Mouse (Mus musculus): Measurements from ENCODE around the gene Rbm4. TPM values are rescaled to one million over a fixed set of nuclear protein-coding genes. Genes with fewer than 3 reads are reported as not detected.
"Not testable (repeated sequence)": the region's sequence is repeated elsewhere in the genome, so short reads cannot be mapped to it uniquely, and the experiment has no call there.

Gene Rbm4
- polyA plus RNA-seq, 1 experiment from 2014 or later: 67.2 TPM

DNA sequence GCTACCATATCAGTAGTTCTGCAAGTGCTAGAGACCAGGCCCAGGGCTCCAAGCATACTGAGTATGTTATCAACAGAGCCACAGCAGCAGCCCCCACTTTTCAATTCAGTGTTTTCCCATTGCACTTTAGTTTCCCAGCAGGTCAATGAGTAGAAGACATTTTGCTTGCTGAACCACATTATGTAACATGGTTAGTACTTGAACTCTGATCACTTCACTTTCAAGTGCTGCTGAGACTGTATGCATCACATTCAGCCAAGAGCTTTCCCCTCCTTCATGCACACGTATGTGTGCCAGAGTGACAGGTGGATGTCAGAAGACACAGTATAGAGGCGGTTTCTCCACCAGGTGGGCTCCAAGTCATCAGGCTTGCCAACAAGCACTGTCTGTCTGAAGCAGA lies 10.8 kb downstream of the Rbm4 start:
- Histone ChIP-seq H3K27ac (ENCODE audit: low read depth, low read length) (no peak overlapping the region), H3K4me2 (ENCODE audit: low read length) (no peak overlapping the region), H3K27me3 (replicated peaks; ENCODE audit: control insufficient read depth, insufficient read depth, low read length) (no peaks in the 10 kb centered on the region), H3K4me1 (ENCODE audit: control insufficient read depth, insufficient read depth, low read depth, low read length) (peaks cover 13% of the 10 kb centered on the region), H3K4me3 (ENCODE audit: low read length) (no peak overlapping the region), H3K9ac (ENCODE audit: low read depth, low read length) (no peak overlapping the region), H3K36me3 (ENCODE audit: control insufficient read depth, insufficient read depth, low read length) (peaks cover 29% of the 10 kb centered on the region), H3K9me3 (ENCODE audit: control insufficient read depth, low read length) (no peaks in the 10 kb centered on the region)
- ATAC-seq: no peak
- WGBS: 84% methylated on average over 2 of the region's 2 CpGs

DNA sequence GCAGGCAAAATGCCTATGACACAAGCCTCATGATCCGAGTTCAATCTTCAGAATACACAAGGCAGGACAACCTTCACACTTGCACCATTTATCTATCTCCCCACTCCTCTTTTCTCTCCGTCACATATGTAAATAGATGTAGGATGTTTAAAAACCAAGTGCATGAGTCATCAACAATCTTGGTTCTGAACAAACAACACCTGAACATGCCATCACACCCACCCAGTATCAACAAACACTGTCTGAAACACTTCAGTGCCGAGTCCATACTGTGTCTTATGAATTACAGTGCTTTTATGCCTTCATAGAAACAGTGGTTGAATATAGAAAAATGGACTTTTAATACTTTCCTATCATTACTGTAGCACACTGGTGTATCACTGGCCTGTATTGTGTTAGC lies 20.9 kb downstream of the Rbm4 start:
- Histone ChIP-seq H3K27ac (ENCODE audit: low read depth, low read length) (no peak overlapping the region), H3K9me3 (ENCODE audit: control insufficient read depth, low read length) (no peaks in the 10 kb centered on the region), H3K4me2 (ENCODE audit: low read length) (no peak overlapping the region), H3K36me3 (ENCODE audit: control insufficient read depth, insufficient read depth, low read length) (peaks cover 18% of the 10 kb centered on the region), H3K4me1 (ENCODE audit: control insufficient read depth, insufficient read depth, low read depth, low read length) (no peaks in the 10 kb centered on the region), H3K27me3 (replicated peaks; ENCODE audit: control insufficient read depth, insufficient read depth, low read length) (no peaks in the 10 kb centered on the region), H3K4me3 (ENCODE audit: low read length) (no peak overlapping the region), H3K9ac (ENCODE audit: low read depth, low read length) (no peak overlapping the region)
- ATAC-seq: no peak
- WGBS: 83% methylated on average over 3 of the region's 3 CpGs

DNA sequence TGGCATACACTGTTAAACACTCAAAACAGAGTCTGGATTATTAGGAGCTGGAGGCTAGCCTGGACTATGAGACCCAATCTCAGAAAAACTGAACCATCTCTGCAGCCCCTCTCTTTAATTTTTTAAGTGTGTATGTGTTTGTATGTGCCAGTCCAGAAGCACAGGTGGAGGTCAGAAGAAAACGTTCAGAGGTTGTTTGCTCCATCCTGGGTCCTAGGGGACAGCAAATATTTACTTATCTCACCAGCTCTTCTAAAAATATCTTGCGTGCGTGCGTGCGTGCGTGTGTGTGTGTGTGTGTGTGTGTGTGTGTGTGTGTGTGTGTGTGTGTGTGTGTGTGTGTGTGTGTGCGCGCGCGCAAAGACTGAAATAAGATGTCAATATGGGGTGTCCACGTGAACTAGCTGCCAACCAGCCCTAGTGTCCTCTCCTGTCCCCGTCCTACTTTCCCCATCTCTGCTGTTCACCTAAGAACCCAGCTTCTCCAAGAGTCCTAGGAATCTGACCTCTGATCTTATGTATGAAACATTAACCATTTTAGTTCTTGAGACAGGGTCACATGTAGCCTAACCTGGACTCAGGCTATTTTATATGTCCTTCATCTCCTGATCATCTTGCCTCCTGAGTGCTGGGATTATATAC lies 26.1 kb downstream of the Rbm4 start:
- Histone ChIP-seq H3K9me3 (ENCODE audit: control insufficient read depth, low read length) (no peaks in the 10 kb centered on the region), H3K9ac (ENCODE audit: low read depth, low read length) (no peak overlapping the region), H3K27me3 (replicated peaks; ENCODE audit: control insufficient read depth, insufficient read depth, low read length) (no peaks in the 10 kb centered on the region), H3K4me2 (ENCODE audit: low read length) (no peak overlapping the region), H3K4me3 (ENCODE audit: low read length) (no peak overlapping the region), H3K36me3 (ENCODE audit: control insufficient read depth, insufficient read depth, low read length) (peaks cover 17% of the 10 kb centered on the region), H3K27ac (ENCODE audit: low read depth, low read length) (no peak overlapping the region), H3K4me1 (ENCODE audit: control insufficient read depth, insufficient read depth, low read depth, low read length) (no peaks in the 10 kb centered on the region)
- 86% methylated on average over 12 of the region's 12 CpGs for WGBS
- ATAC-seq: no peak

DNA sequence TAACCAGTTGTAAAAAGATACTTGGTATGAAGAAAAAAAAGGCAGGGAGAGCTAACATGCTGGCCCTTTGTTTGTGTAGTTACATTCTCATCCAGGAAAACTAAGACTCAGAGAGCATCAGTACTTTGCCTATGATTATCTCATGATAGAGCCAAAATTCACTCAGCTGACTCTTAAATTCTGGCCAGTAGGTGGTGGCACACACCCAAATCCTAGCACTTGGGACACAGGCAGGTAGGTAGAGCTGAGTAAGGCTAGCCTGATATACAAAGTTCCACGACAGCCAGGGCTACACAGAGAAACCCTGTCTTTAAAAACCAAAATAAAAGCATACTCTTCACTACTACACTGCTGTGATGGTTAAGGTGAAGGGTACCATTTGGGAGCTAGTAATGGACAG lies 30.8 kb downstream of the Rbm4 start:
- peaks cover 25% of the 10 kb centered on the region for H3K4me1 ChIP-seq (ENCODE audit: control insufficient read depth, insufficient read depth, low read depth, low read length)
- peaks cover 13% of the 10 kb centered on the region for H3K36me3 ChIP-seq (ENCODE audit: control insufficient read depth, insufficient read depth, low read length)
- no peak overlapping the region for H3K4me3 ChIP-seq (ENCODE audit: low read length)
- H3K4me2 ChIP-seq (ENCODE audit: low read length): no peak overlapping the region
- H3K9ac ChIP-seq (ENCODE audit: low read depth, low read length): 0 out of 2 replicates have a peak overlapping the region, but pooled peaks have one; percentile 5
- no peaks in the 10 kb centered on the region for H3K9me3 ChIP-seq (ENCODE audit: control insufficient read depth, low read length)
- 65% methylated on average over 1 of the region's 1 CpGs for WGBS
- no peak for ATAC-seq
- H3K27ac ChIP-seq (ENCODE audit: low read depth, low read length): no peak overlapping the region
- no peaks in the 10 kb centered on the region for H3K27me3 ChIP-seq (replicated peaks; ENCODE audit: control insufficient read depth, insufficient read depth, low read length)

DNA sequence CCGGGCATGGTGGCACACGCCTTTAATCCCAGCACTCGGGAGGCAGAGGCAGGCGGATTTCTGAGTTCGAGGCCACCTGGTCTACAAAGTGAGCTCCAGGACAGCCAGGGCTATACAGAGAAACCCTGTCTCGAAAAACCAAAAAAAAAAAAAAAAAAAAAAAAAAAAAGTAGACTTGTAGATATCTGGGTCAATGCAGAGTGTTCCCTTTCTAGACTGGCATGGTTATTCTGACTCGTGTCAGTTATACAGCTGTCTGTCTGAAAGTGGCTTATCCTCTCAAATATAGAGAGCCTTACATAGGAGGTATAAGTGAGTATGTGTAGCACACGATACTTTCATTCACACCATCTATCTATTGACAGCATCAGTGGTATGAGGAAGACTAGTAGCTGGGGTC lies 33.2 kb downstream of the Rbm4 start:
- peaks cover 28% of the 10 kb centered on the region for H3K4me1 ChIP-seq (ENCODE audit: control insufficient read depth, insufficient read depth, low read depth, low read length)
- H3K27me3 ChIP-seq (replicated peaks; ENCODE audit: control insufficient read depth, insufficient read depth, low read length); H3K27ac ChIP-seq (ENCODE audit: low read depth, low read length); H3K9me3 ChIP-seq (ENCODE audit: control insufficient read depth, low read length); ATAC-seq; H3K4me2 ChIP-seq (ENCODE audit: low read length); H3K4me3 ChIP-seq (ENCODE audit: low read length); H3K9ac ChIP-seq (ENCODE audit: low read depth, low read length): not testable (repeated sequence)
- peaks cover 13% of the 10 kb centered on the region for H3K36me3 ChIP-seq (ENCODE audit: control insufficient read depth, insufficient read depth, low read length)
- 88% methylated on average over 8 of the region's 8 CpGs for WGBS

DNA sequence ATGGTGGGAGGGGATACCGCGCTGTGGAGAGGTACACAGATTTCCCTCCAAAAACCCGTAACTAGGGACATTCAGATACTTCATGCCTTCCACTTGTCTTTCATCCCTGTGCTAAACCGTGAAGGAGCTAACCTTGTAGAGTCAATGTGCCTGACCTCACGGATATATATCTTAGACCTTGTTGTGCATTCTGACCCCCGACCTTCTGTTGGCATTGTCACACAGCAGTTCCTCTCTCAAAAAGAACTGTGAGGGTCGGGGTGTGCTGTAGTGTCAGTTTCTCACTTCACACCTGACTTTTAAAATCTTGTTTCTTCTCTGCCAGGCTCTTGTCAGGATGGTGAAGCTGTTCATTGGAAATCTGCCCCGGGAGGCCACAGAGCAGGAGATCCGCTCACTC lies 36.8 kb downstream of the Rbm4 start:
- ATAC-seq: no peak
- peaks cover 7% of the 10 kb centered on the region for H3K36me3 ChIP-seq (ENCODE audit: control insufficient read depth, insufficient read depth, low read length)
- whole genome bisulfite sequencing: 2% methylated on average over 9 of the region's 9 CpGs
- peak overlapping the region; percentile 57 for H3K4me2 ChIP-seq (ENCODE audit: low read length)
- H3K4me1 ChIP-seq (ENCODE audit: control insufficient read depth, insufficient read depth, low read depth, low read length): peaks cover 30% of the 10 kb centered on the region
- H3K9me3 ChIP-seq (ENCODE audit: control insufficient read depth, low read length): no peaks in the 10 kb centered on the region
- H3K27ac ChIP-seq (ENCODE audit: low read depth, low read length): peak overlapping the region; percentile 96
- no peaks in the 10 kb centered on the region for H3K27me3 ChIP-seq (replicated peaks; ENCODE audit: control insufficient read depth, insufficient read depth, low read length)
- H3K4me3 ChIP-seq (ENCODE audit: low read length): peak overlapping the region; percentile 72
- peak overlapping the region; percentile 90 for H3K9ac ChIP-seq (ENCODE audit: low read depth, low read length)

DNA sequence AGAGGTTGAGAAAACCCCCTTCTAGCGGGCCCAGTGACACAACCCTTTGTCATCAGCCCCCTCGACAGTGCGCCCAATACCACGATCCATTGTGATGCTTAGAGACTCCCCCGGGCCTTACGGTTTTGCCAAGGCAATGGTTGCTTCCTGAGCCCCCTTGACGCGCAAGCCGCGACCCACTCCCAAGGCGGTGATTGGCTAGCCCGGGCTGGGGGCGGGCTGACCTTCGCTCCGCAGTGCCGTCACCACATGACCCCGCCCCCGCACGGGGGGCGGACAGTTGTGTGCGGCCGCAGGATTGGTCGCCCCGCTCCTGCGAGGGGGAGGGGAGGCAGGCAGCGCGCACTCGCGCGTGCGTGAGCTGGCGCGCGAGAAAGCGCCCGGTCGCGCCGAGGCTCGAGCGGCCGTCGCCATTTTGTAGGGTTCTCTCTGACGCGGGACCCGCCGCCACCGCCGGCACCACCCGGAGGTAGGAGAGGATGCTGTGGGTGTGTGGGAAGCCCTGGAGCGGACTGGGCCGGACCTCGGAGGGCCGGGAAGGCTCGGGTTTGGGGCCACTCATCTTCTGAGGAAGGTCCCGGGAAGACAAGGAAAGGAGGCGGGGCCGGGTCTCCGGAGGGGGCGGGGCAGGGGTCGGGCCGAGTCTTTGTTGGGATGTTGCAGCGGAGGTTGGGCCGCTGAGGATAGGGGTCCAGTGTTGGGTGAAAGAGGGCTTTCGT lies 37.3 kb downstream of the Rbm4 start, which contains the start of gene Rbm4b:
Rbm4b (plus strand) TSS at position 305 of the 719 bp plus-strand sequence.
- peak within 1 kb of the TSS; percentile 72 for H3K4me3 ChIP-seq (ENCODE audit: low read length)
- WGBS: under 1% methylated on average over 55 of the region's 65 CpGs
- peak within 1 kb of the TSS; percentile 96 for H3K27ac ChIP-seq (ENCODE audit: low read depth, low read length)
- no peaks in the 10 kb centered on the region for H3K27me3 ChIP-seq (replicated peaks; ENCODE audit: control insufficient read depth, insufficient read depth, low read length)
- ATAC-seq: peak; percentile 96
- peaks cover 7% of the 10 kb centered on the region for H3K36me3 ChIP-seq (ENCODE audit: control insufficient read depth, insufficient read depth, low read length)
- H3K9me3 ChIP-seq (ENCODE audit: control insufficient read depth, low read length): no peaks in the 10 kb centered on the region
- H3K9ac ChIP-seq (ENCODE audit: low read depth, low read length): peak within 1 kb of the TSS; percentile 90
- peaks cover 30% of the 10 kb centered on the region for H3K4me1 ChIP-seq (ENCODE audit: control insufficient read depth, insufficient read depth, low read depth, low read length)
- H3K4me2 ChIP-seq (ENCODE audit: low read length): peak within 1 kb of the TSS; percentile 57

DNA sequence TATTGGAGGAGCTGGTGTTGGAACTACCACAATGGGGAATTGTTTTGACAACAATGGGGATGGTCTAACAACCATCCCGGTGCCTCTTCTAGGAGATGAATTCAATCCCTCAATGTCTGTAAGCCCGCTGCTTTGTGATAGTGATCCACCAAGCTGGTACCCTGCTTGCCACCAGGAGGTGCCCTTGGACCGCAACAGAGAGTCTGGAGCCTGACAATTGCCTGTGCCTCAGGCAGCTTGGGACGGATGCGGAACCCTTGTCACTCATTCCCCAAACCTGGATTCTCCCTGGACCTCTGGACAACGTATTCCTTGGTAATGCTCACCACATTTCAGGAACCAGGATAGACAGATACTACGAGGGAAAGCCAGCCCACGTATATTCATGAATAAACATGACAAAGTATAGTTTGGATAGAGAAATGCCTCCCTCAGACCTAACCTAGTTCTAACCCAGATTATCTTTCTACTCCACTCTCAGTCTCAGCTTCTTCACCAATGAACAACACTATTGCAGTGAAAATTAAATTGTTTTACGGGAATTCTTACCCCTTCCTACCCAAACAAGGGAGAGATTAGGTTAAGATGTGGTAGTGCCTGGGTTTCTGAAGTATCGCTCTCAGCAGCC lies 38.0 kb downstream of the Rbm4 start:
- Histone ChIP-seq H3K9ac (ENCODE audit: low read depth, low read length) (peak overlapping the region; percentile 59; the same call in 1 of the 2 replicates), H3K27me3 (replicated peaks; ENCODE audit: control insufficient read depth, insufficient read depth, low read length) (no peaks in the 10 kb centered on the region), H3K4me2 (ENCODE audit: low read length) (peak overlapping the region; percentile 57), H3K27ac (ENCODE audit: low read depth, low read length) (peak overlapping the region; percentile 96), H3K36me3 (ENCODE audit: control insufficient read depth, insufficient read depth, low read length) (peaks cover 11% of the 10 kb centered on the region), H3K4me1 (ENCODE audit: control insufficient read depth, insufficient read depth, low read depth, low read length) (peaks cover 26% of the 10 kb centered on the region), H3K4me3 (ENCODE audit: low read length) (peak overlapping the region; percentile 72), H3K9me3 (ENCODE audit: control insufficient read depth, low read length) (no peaks in the 10 kb centered on the region)
- 0% methylated on average over 10 of the region's 10 CpGs for WGBS
- ATAC-seq: peak; percentile 72

DNA sequence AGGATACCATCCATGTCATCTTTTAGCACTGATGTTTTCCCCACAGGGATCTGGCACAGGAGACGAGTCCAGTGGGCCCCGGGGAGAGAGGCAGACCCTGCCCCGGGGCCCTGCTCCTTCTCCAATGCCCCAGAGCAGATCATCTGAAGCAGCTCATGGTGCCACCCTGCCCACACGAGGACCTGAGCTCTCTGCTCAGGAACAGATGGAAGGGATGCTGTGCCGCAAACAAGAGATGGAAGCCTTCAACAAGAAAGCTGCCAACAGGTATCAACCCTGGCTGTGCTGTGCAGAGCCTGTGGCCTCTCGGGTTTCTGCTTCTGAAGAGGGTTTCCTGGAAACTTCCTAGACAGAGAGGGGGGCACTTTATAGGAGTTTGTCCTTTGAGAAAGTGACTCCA lies 43.7 kb downstream of the Rbm4 start:
- H3K4me1 ChIP-seq (ENCODE audit: control insufficient read depth, insufficient read depth, low read depth, low read length): no peaks in the 10 kb centered on the region
- no peak overlapping the region for H3K4me3 ChIP-seq (ENCODE audit: low read length)
- ATAC-seq: no peak
- no peak overlapping the region for H3K27ac ChIP-seq (ENCODE audit: low read depth, low read length)
- no peak overlapping the region for H3K4me2 ChIP-seq (ENCODE audit: low read length)
- H3K9ac ChIP-seq (ENCODE audit: low read depth, low read length): no peak overlapping the region
- no peaks in the 10 kb centered on the region for H3K27me3 ChIP-seq (replicated peaks; ENCODE audit: control insufficient read depth, insufficient read depth, low read length)
- H3K36me3 ChIP-seq (ENCODE audit: control insufficient read depth, insufficient read depth, low read length): peaks cover 57% of the 10 kb centered on the region
- H3K9me3 ChIP-seq (ENCODE audit: control insufficient read depth, low read length): no peaks in the 10 kb centered on the region
- WGBS: 83% methylated on average over 6 of the region's 6 CpGs
